Comparison of ENCODE assay signal across 17 mouse cellular contexts in the genomic region with DNA sequence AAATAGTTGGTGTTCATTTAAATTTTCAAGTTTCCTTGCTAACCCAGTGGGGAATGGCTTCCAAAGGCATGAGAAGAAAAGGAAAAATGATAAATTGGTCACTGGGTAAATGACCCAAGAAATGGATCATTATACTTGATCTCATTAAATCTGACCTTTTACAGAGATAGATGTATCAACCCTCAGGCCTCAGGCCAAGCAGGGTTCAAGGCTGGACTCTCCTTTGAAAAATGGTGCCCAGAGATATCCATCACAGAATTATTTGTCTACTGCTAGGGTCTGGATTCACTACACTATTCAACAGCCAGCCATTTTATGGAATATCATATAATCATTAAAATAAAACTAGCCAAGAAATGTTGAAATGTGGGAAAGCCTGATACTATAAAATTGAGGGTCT.
A peak's percentile ranks its signal among the peaks of the same experiment; 100 is the strongest.
DNase-seq lines count a peak whose midpoint lies in the region.
"Had no signal": no experiment of that assay in that cellular context is flagged by ENCODE, and none has a peak within 500 bp of the region (broad histone marks: within the 10 kb centered on the region; RNA-seq: fewer than 3 reads in every experiment).

No protein-coding gene starts in this region.

- DNase-seq in adrenal gland, adult (ENCODE audit: inconsistent age in 2 of 2, low spot score in 1 of 2) = peak; percentile 42 to 76
- DNase-seq in adrenal gland, postnatal 14 days = no peak
- peak; percentile 59 for DNase-seq in adrenal gland, adult 2 months
- DNase-seq in adrenal gland, postnatal 25 days = no peak
- peak; percentile 21 for DNase-seq in adrenal gland, adult 8-10 months
- DNase-seq in adrenal gland, postnatal 4 days (ENCODE audit: low spot score in 2 of 2) = no peak
- DNase-seq: adrenal gland, postnatal 10 days; B cell, adult 2 months; cerebellum, adult 11 months; cerebellum, adult 11-12 months; cerebellum, adult 18-20 months; cerebellum, adult 2 months; cerebellum, adult 8-10 months; cerebellum, adult 9-10 months; cerebellum, adult 9-11 months; cerebellum, postnatal 10 days; cerebellum, postnatal 14 days had no signal

Comparison
In these comparisons a context has a peak if more than half of its experiments do, and no peak if none do; other contexts are left out.
1. DNase-seq: peak in adrenal gland, adult (2 of 2), adrenal gland, adult 2 months (single experiment) and adrenal gland, adult 8-10 months (single experiment); none in adrenal gland, postnatal 14 days (single experiment), adrenal gland, postnatal 25 days (single experiment) and adrenal gland, postnatal 4 days (0 of 2).